Mouse (Mus musculus) brown adipose tissue, adult 24 weeks (tissue): ENCODE data around the gene Rpl22. TPM values are rescaled to one million over a fixed set of nuclear protein-coding genes. Genes with fewer than 3 reads are reported as not detected.

ENCODE experiments used
- H3K27ac ChIP-seq: fragments of 200-500 bp; replicated peaks from 2 replicates; pipeline ENCODE4 v1.5.1; 2012; ENCODE audit warnings: low read depth, mild to moderate bottlenecking, low read length
- H3K4me1 ChIP-seq: fragments of 200-500 bp; 2 replicates; pipeline ENCODE4 v1.6.1; 2012; ENCODE audit warnings: low read length, mixed read lengths; ENCODE audit not compliant: control insufficient read depth, insufficient read depth, insufficient read length
- H3K4me3 ChIP-seq: fragments of 200-500 bp; 2 replicates; pipeline ENCODE4 v1.5.1; 2012; ENCODE audit warnings: low read depth, mild to moderate bottlenecking, low read length, moderate library complexity; ENCODE audit not compliant: insufficient read depth
- polyA plus RNA-seq: library from polyadenylated mRNA; stranded (reverse); fragments of >200 nt; gene quantifications from 2 replicates; pipeline ENCODE4 v1.2.4, GENCODE M21; 2012; ENCODE audit not compliant: missing spikeins, insufficient read depth, insufficient read length

Rpl22 gene
- polyA plus RNA-seq, 1 experiment, result 638 TPM

DNA sequence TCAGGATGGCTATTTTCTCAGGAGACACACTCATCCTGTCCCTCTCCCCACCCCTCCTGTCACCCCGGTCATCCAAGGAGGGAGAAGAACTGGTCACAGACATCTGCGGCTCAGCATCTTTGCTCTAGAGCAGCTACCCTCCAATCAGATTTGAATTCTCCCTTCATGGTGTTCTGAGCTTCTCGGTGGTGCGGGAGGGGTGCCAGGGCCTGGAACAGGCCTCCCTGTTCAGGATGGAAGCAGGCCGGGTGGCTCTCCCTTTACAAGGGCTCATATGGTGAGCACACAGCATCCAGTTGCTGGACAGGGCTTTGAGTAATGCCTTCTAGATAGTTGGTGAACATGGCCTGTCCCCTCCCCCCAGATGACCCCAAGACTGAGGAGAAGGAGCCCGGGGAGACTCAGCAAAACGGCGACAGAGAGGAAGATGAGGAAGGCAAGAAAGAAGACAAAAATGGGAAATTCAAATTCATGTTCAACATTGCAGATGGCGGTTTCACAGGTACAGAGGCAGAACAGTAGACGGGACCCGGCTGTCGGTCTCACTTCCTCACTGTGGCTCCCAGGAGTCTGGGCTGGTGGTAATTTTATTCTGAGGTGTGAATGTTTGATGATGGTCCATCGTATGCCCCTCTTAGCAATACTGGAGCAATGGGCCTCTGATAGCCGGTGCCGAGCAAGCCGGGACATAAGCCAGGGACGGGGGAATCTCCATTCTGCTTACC is 57.1 kb downstream of the Rpl22 start:
- Histone ChIP-seq H3K4me1 (no peaks in the 10 kb centered on the region), H3K4me3 (no peak overlapping the region), H3K27ac (no peak overlapping the region)

Other genes with a start within 250 kb of the Rpl22 start
- gene Tnfrsf25, start 209.8 kb upstream of the Rpl22 start, polyA plus RNA-seq, result 1.9 TPM in 1 of 2 replicates, not detected in the other
- gene Espn, start 173.4 kb upstream of the Rpl22 start, polyA plus RNA-seq, result 1.0 TPM in 1 of 2 replicates, not detected in the other
- not detected in 2 replicates for gene Hes2, start 166.9 kb upstream of the Rpl22 start, polyA plus RNA-seq
- 15.6 and 19.4 TPM in 2 replicates for gene Acot7, start 147.6 kb upstream of the Rpl22 start, polyA plus RNA-seq
- gene Gpr153, start 51.5 kb upstream of the Rpl22 start, polyA plus RNA-seq, result 4.3 and 6.0 TPM in 2 replicates
- not detected in 2 replicates for gene Hes3, start 34.1 kb upstream of the Rpl22 start, polyA plus RNA-seq
- 17.5 and 20.7 TPM in 2 replicates for gene Icmt, start 28.5 kb upstream of the Rpl22 start, polyA plus RNA-seq
- gene Rnf207, start 6.7 kb upstream of the Rpl22 start, polyA plus RNA-seq, result not detected in 2 replicates
- 0.17 TPM in 1 of 2 replicates, not detected in the other for gene Chd5, start 12.9 kb downstream of the Rpl22 start, polyA plus RNA-seq
- gene Nphp4, start 151.0 kb downstream of the Rpl22 start, polyA plus RNA-seq, result not detected in 2 replicates
- gene Kcnab2, start 152.1 kb downstream of the Rpl22 start, polyA plus RNA-seq, result 2.8 and 5.4 TPM in 2 replicates